Mouse (Mus musculus): ENCODE measurements around the gene Slc16a10. TPM values are rescaled to one million over a fixed set of nuclear protein-coding genes. Genes with fewer than 3 reads are reported as not detected.

The Slc16a10 gene
- polyA plus RNA-seq (2014; fragmentation: Nextera tagmentation; extraction: Ambion mirVana): 9.7 and 16.9 TPM in 2 replicates

GRCm38 (mm10) chr10:40141864-40142523 lies at the start of gene Slc16a10:
TSS of gene Slc16a10 (minus strand) at chr10:40142258.
- Histone ChIP-seq H3K9ac (peak within 1 kb of the TSS; percentile 60), H3K4me2 (replicated peaks) (peak within 1 kb of the TSS; percentile 60), H3K27ac (no peak within 1 kb of the TSS), H3K4me1 (replicated peaks; ENCODE audit: control insufficient read depth, insufficient read depth, low read length) (no peaks in the 10 kb centered on the region), H3K9me3 (ENCODE audit: control insufficient read depth, low read length) (no peaks in the 10 kb centered on the region), H3K36me3 (replicated peaks; ENCODE audit: control insufficient read depth, insufficient read depth) (no peaks in the 10 kb centered on the region), H3K27me3 (ENCODE audit: control insufficient read depth, insufficient read depth, low read length) (no peaks in the 10 kb centered on the region), H3K4me3 (replicated peaks; ENCODE audit: low read length) (peak within 1 kb of the TSS; percentile 60)
- WGBS: under 1% methylated on average over 67 of the region's 76 CpGs
- ATAC-seq (ENCODE audit: low FRiP score) (peak; percentile 99), DNase-seq (ENCODE audit: low spot score) (peak; percentile 88)

GRCm38 (mm10) chr10:40191338-40191979 lies 49.4 kb upstream of the Slc16a10 start:
- Histone ChIP-seq H3K27ac (no peak overlapping the region), H3K27me3 (ENCODE audit: control insufficient read depth, insufficient read depth, low read length) (no peaks in the 10 kb centered on the region), H3K4me1 (replicated peaks; ENCODE audit: control insufficient read depth, insufficient read depth, low read length) (no peaks in the 10 kb centered on the region), H3K9ac (no peak overlapping the region), H3K4me3 (replicated peaks; ENCODE audit: low read length) (no peak overlapping the region), H3K9me3 (ENCODE audit: control insufficient read depth, low read length) (no peaks in the 10 kb centered on the region), H3K36me3 (replicated peaks; ENCODE audit: control insufficient read depth, insufficient read depth) (no peaks in the 10 kb centered on the region), H3K4me2 (replicated peaks) (no peak overlapping the region)
- ATAC-seq (ENCODE audit: low FRiP score) (no peak), DNase-seq (ENCODE audit: low spot score) (no peak)
- 71% methylated on average over 22 of the region's 22 CpGs for WGBS

GRCm38 (mm10) chr10:40190871-40191270 lies 48.8 kb upstream of the Slc16a10 start:
- H3K4me3 ChIP-seq (replicated peaks; ENCODE audit: low read length): no peak overlapping the region
- H3K36me3 ChIP-seq (replicated peaks; ENCODE audit: control insufficient read depth, insufficient read depth): no peaks in the 10 kb centered on the region
- 89% methylated on average over 8 of the region's 8 CpGs for WGBS
- H3K27ac ChIP-seq: no peak overlapping the region
- no peaks in the 10 kb centered on the region for H3K27me3 ChIP-seq (ENCODE audit: control insufficient read depth, insufficient read depth, low read length)
- no peaks in the 10 kb centered on the region for H3K9me3 ChIP-seq (ENCODE audit: control insufficient read depth, low read length)
- DNase-seq (ENCODE audit: low spot score): no peak
- no peak overlapping the region for H3K9ac ChIP-seq
- H3K4me2 ChIP-seq (replicated peaks): no peak overlapping the region
- H3K4me1 ChIP-seq (replicated peaks; ENCODE audit: control insufficient read depth, insufficient read depth, low read length): no peaks in the 10 kb centered on the region
- ATAC-seq (ENCODE audit: low FRiP score): no peak

- Histone ChIP-seq H3K9me3 (ENCODE audit: control insufficient read depth, low read length) (no peaks in the 10 kb centered on the region), H3K27me3 (ENCODE audit: control insufficient read depth, insufficient read depth, low read length) (no peaks in the 10 kb centered on the region), H3K9ac (no peak overlapping the region), H3K36me3 (replicated peaks; ENCODE audit: control insufficient read depth, insufficient read depth) (no peaks in the 10 kb centered on the region), H3K4me1 (replicated peaks; ENCODE audit: control insufficient read depth, insufficient read depth, low read length) (no peaks in the 10 kb centered on the region), H3K27ac (no peak overlapping the region), H3K4me3 (replicated peaks; ENCODE audit: low read length) (no peak overlapping the region), H3K4me2 (replicated peaks) (no peak overlapping the region)
- no peak for DNase-seq (ENCODE audit: low spot score)
- no peak for ATAC-seq (ENCODE audit: low FRiP score)
- WGBS: 90% methylated on average over 2 of the region's 2 CpGs
Measured at GRCm38 (mm10) chr10:40189689-40190088, 47.6 kb upstream of the Slc16a10 start.

GRCm38 (mm10) chr10:40188831-40189230 lies 46.8 kb upstream of the Slc16a10 start:
- H3K27ac ChIP-seq: no peak overlapping the region
- WGBS: 84% methylated on average over 3 of the region's 3 CpGs
- no peak overlapping the region for H3K9ac ChIP-seq
- no peaks in the 10 kb centered on the region for H3K36me3 ChIP-seq (replicated peaks; ENCODE audit: control insufficient read depth, insufficient read depth)
- H3K4me1 ChIP-seq (replicated peaks; ENCODE audit: control insufficient read depth, insufficient read depth, low read length): no peaks in the 10 kb centered on the region
- ATAC-seq (ENCODE audit: low FRiP score): no peak
- no peaks in the 10 kb centered on the region for H3K9me3 ChIP-seq (ENCODE audit: control insufficient read depth, low read length)
- no peak for DNase-seq (ENCODE audit: low spot score)
- no peak overlapping the region for H3K4me3 ChIP-seq (replicated peaks; ENCODE audit: low read length)
- no peak overlapping the region for H3K4me2 ChIP-seq (replicated peaks)
- no peaks in the 10 kb centered on the region for H3K27me3 ChIP-seq (ENCODE audit: control insufficient read depth, insufficient read depth, low read length)

- no peak overlapping the region for H3K4me2 ChIP-seq (replicated peaks)
- H3K27ac ChIP-seq: no peak overlapping the region
- ATAC-seq (ENCODE audit: low FRiP score): no peak
- no peaks in the 10 kb centered on the region for H3K4me1 ChIP-seq (replicated peaks; ENCODE audit: control insufficient read depth, insufficient read depth, low read length)
- no peak for DNase-seq (ENCODE audit: low spot score)
- no peak overlapping the region for H3K9ac ChIP-seq
- no peak overlapping the region for H3K4me3 ChIP-seq (replicated peaks; ENCODE audit: low read length)
- H3K36me3 ChIP-seq (replicated peaks; ENCODE audit: control insufficient read depth, insufficient read depth): no peaks in the 10 kb centered on the region
- H3K9me3 ChIP-seq (ENCODE audit: control insufficient read depth, low read length): no peaks in the 10 kb centered on the region
- no peaks in the 10 kb centered on the region for H3K27me3 ChIP-seq (ENCODE audit: control insufficient read depth, insufficient read depth, low read length)
Measured at GRCm38 (mm10) chr10:40185956-40186355, 43.9 kb upstream of the Slc16a10 start.

- Histone ChIP-seq H3K4me3 (replicated peaks; ENCODE audit: low read length) (no peak overlapping the region), H3K36me3 (replicated peaks; ENCODE audit: control insufficient read depth, insufficient read depth) (no peaks in the 10 kb centered on the region), H3K27me3 (ENCODE audit: control insufficient read depth, insufficient read depth, low read length) (no peaks in the 10 kb centered on the region), H3K9ac (no peak overlapping the region), H3K27ac (no peak overlapping the region), H3K4me1 (replicated peaks; ENCODE audit: control insufficient read depth, insufficient read depth, low read length) (no peaks in the 10 kb centered on the region), H3K4me2 (replicated peaks) (no peak overlapping the region), H3K9me3 (ENCODE audit: control insufficient read depth, low read length) (no peaks in the 10 kb centered on the region)
- 88% methylated on average over 2 of the region's 2 CpGs for WGBS
- ATAC-seq (ENCODE audit: low FRiP score): no peak
- DNase-seq (ENCODE audit: low spot score): no peak
Measured at GRCm38 (mm10) chr10:40180011-40180410, 38.0 kb upstream of the Slc16a10 start.

GRCm38 (mm10) chr10:40179142-40179541 lies 37.1 kb upstream of the Slc16a10 start:
- Histone ChIP-seq H3K27ac (no peak overlapping the region), H3K27me3 (ENCODE audit: control insufficient read depth, insufficient read depth, low read length) (no peaks in the 10 kb centered on the region), H3K4me1 (replicated peaks; ENCODE audit: control insufficient read depth, insufficient read depth, low read length) (no peaks in the 10 kb centered on the region), H3K36me3 (replicated peaks; ENCODE audit: control insufficient read depth, insufficient read depth) (no peaks in the 10 kb centered on the region), H3K9me3 (ENCODE audit: control insufficient read depth, low read length) (no peaks in the 10 kb centered on the region), H3K4me2 (replicated peaks) (no peak overlapping the region), H3K4me3 (replicated peaks; ENCODE audit: low read length) (no peak overlapping the region), H3K9ac (no peak overlapping the region)
- ATAC-seq (ENCODE audit: low FRiP score): no peak
- WGBS: 93% methylated on average over 5 of the region's 5 CpGs
- no peak for DNase-seq (ENCODE audit: low spot score)

- Histone ChIP-seq H3K4me2 (replicated peaks) (no peak overlapping the region), H3K36me3 (replicated peaks; ENCODE audit: control insufficient read depth, insufficient read depth) (no peaks in the 10 kb centered on the region), H3K4me3 (replicated peaks; ENCODE audit: low read length) (no peak overlapping the region), H3K9me3 (ENCODE audit: control insufficient read depth, low read length) (no peaks in the 10 kb centered on the region), H3K9ac (no peak overlapping the region), H3K27ac (no peak overlapping the region), H3K4me1 (replicated peaks; ENCODE audit: control insufficient read depth, insufficient read depth, low read length) (no peaks in the 10 kb centered on the region), H3K27me3 (ENCODE audit: control insufficient read depth, insufficient read depth, low read length) (no peaks in the 10 kb centered on the region)
- 61% methylated on average over 6 of the region's 6 CpGs for WGBS
- DNase-seq (ENCODE audit: low spot score) (no peak), ATAC-seq (ENCODE audit: low FRiP score) (no peak)
Measured at GRCm38 (mm10) chr10:40177323-40177962, 35.4 kb upstream of the Slc16a10 start.

All from hindbrain, embryonic 14.5 days (tissue).